Mouse (Mus musculus): ENCODE data around the gene Gm21103. TPM values are rescaled to one million over a fixed set of nuclear protein-coding genes. Genes with fewer than 3 reads are reported as not detected.
A peak's percentile ranks its signal among the peaks of the same experiment; 100 is the strongest.
"Not testable (repeated sequence)": the region's sequence is repeated elsewhere in the genome, so short reads cannot be mapped to it uniquely, and the experiment has no call there.

Gm21103 gene
- polyA plus RNA-seq (2014; fragmentation: Nextera tagmentation; extraction: Ambion mirVana), result not detected in 2 replicates

DNA sequence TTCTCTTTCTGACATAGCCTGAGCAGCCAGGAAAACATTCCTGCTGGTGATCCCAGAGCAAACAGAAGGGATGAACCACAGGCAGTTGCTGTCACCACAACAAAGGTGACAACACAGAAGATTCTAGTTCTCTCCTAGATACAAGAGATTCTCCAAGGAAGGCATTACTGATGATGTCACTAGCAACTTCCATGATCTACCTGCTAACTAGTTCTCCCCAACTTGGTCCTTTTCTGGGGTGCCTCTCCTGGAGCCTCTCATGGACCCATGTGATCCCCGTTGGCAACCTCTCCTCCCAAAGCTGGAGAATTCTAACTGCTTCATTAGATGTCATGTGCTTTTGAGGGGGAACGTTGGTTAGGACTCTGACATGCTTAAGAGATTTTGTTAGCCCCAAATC lies at the start of gene Gm21103:
TSS of gene Gm21103 (minus strand) at position 101 of the 400 bp plus-strand sequence.
- not testable (repeated sequence) for H3K4me3 ChIP-seq (ENCODE audit: low read depth, low read length); H3K36me3 ChIP-seq (ENCODE audit: control insufficient read depth, insufficient read depth, low read length); H3K9me3 ChIP-seq (ENCODE audit: control insufficient read depth, low read length); H3K9ac ChIP-seq (ENCODE audit: low read length); H3K27me3 ChIP-seq (ENCODE audit: control insufficient read depth, insufficient read depth, low read length); H3K4me2 ChIP-seq (ENCODE audit: low read depth); H3K4me1 ChIP-seq (ENCODE audit: control insufficient read depth, insufficient read depth, low read length); DNase-seq (ENCODE audit: low spot score); H3K27ac ChIP-seq (ENCODE audit: low read depth, low read length); ATAC-seq (ENCODE audit: insufficient read depth, low FRiP score, low TSS enrichment)
- 81% methylated on average over 2 of the region's 2 CpGs for WGBS

DNA sequence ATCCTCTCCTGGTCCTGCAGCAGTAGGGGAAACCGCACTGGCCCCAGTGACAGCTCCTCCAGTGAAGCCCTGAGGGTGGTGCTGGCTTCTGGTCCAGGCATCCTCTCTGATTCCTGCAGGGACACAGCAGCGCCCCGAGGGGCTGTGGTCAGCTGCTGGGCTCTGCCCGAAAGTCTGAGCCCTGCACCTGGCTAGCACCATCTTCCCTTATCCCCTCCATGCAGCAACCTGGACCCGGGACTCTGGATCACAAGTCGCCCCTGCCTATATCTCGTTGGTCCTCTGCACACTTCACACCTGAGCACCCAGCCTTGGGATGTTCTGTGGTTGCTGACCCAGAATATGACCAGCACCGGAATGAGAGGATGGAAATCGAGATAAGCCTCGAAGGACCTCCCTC lies 38.9 kb upstream of the Gm21103 start, which contains the start of gene Gm3618:
TSS of gene Gm3618 (minus strand) at position 101 of the 400 bp plus-strand sequence.
- H3K36me3 ChIP-seq (ENCODE audit: control insufficient read depth, insufficient read depth, low read length); H3K4me1 ChIP-seq (ENCODE audit: control insufficient read depth, insufficient read depth, low read length); H3K27ac ChIP-seq (ENCODE audit: low read depth, low read length); H3K9ac ChIP-seq (ENCODE audit: low read length); ATAC-seq (ENCODE audit: insufficient read depth, low FRiP score, low TSS enrichment); H3K4me2 ChIP-seq (ENCODE audit: low read depth); H3K4me3 ChIP-seq (ENCODE audit: low read depth, low read length); DNase-seq (ENCODE audit: low spot score); H3K27me3 ChIP-seq (ENCODE audit: control insufficient read depth, insufficient read depth, low read length); H3K9me3 ChIP-seq (ENCODE audit: control insufficient read depth, low read length): not testable (repeated sequence)
- WGBS, result no CpG with 5 or more reads among the region's 10 CpGs

DNA sequence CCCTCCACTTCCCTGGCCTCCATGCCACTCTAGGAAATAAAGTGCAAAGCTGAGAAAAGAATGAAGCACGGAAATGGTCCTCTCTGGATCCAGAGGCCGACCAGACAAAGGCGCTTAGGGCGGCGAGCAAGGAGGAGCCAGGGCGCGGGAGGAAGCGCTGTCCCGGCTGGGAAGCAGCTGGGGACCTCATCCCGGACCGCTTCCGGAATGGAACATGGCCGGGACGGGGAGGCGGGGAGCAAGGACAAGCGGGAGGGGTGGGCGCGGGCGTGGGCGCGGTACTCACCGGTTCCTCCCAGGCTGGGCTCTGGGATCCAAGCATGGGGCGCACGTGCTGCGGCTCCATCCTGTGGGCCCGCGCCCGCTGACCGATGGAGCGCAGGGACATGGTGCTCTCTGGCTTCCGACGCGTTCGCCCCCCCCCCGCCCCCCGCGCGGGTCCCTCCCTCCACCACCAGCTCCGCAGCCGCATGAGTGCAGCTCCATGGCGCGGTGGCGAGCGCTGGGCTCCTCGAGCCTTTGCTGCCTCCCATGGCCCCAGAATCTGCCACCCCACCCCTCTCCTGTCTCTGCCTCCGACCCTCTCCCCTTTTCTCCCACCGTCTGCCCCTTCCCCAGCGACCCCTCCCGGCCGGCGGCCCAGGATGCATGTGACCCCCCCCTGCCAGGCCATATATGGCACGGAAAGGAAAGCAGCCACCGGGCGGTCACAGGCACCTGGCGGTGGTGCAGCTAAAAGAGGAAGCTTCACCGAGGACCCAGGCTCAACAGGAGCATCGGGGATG lies 17.5 kb downstream of the Gm21103 start, which contains the start of gene Gm3411:
TSS of gene Gm3411 (minus strand) at position 320 of the 785 bp plus-strand sequence.
- H3K27me3 ChIP-seq (ENCODE audit: control insufficient read depth, insufficient read depth, low read length); H3K36me3 ChIP-seq (ENCODE audit: control insufficient read depth, insufficient read depth, low read length); H3K4me1 ChIP-seq (ENCODE audit: control insufficient read depth, insufficient read depth, low read length); ATAC-seq (ENCODE audit: insufficient read depth, low FRiP score, low TSS enrichment); H3K9me3 ChIP-seq (ENCODE audit: control insufficient read depth, low read length); H3K27ac ChIP-seq (ENCODE audit: low read depth, low read length): not testable (repeated sequence)
- H3K4me2 ChIP-seq (ENCODE audit: low read depth), result peak within 1 kb of the TSS; percentile 55
- H3K9ac ChIP-seq (ENCODE audit: low read length), result peak within 1 kb of the TSS; percentile 41
- peak within 1 kb of the TSS; percentile 38 for H3K4me3 ChIP-seq (ENCODE audit: low read depth, low read length)
- WGBS, result under 1% methylated on average over 31 of the region's 57 CpGs
- peak; percentile 70 for DNase-seq (ENCODE audit: low spot score)

Other genes starting within 250 kb of the Gm21103 start
- not detected in 2 replicates for gene Gm6337, start 246.6 kb downstream of the Gm21103 start, polyA plus RNA-seq (2014; fragmentation: Nextera tagmentation; extraction: Ambion mirVana)
- 0.82 and 1.4 TPM in 2 replicates for gene Gm8206, start 210.9 kb downstream of the Gm21103 start, polyA plus RNA-seq (2014; fragmentation: Nextera tagmentation; extraction: Ambion mirVana)
- 2.7 and 3.1 TPM in 2 replicates for gene Gm3468, start 196.2 kb downstream of the Gm21103 start, polyA plus RNA-seq (2014; fragmentation: Nextera tagmentation; extraction: Ambion mirVana)
- not detected in 2 replicates for gene Gm3476, start 179.0 kb downstream of the Gm21103 start, polyA plus RNA-seq (2014; fragmentation: Nextera tagmentation; extraction: Ambion mirVana)
- not detected in 2 replicates for gene Gm21560, start 85.6 kb downstream of the Gm21103 start, polyA plus RNA-seq (2014; fragmentation: Nextera tagmentation; extraction: Ambion mirVana)
- 1.7 and 1.9 TPM in 2 replicates for gene Gm3411, start 17.6 kb downstream of the Gm21103 start, polyA plus RNA-seq (2014; fragmentation: Nextera tagmentation; extraction: Ambion mirVana)
- gene Gm3618, start 38.8 kb upstream of the Gm21103 start, polyA plus RNA-seq (2014; fragmentation: Nextera tagmentation; extraction: Ambion mirVana), result not detected in 2 replicates
- gene Gm16440, start 85.5 kb upstream of the Gm21103 start, polyA plus RNA-seq (2014; fragmentation: Nextera tagmentation; extraction: Ambion mirVana), result not detected in 2 replicates
- gene Gm3591, start 107.6 kb upstream of the Gm21103 start, polyA plus RNA-seq (2014; fragmentation: Nextera tagmentation; extraction: Ambion mirVana), result 1.5 and 1.8 TPM in 2 replicates
- not detected in 2 replicates for gene Gm3594, start 139.8 kb upstream of the Gm21103 start, polyA plus RNA-seq (2014; fragmentation: Nextera tagmentation; extraction: Ambion mirVana)
- not detected in 2 replicates for gene Gm8356, start 232.4 kb upstream of the Gm21103 start, polyA plus RNA-seq (2014; fragmentation: Nextera tagmentation; extraction: Ambion mirVana)